15 mouse cellular contexts compared by ENCODE assay signal in genomic region chr13:75754398-75754797, GRCm38 (mm10). TPM values are rescaled to one million over a fixed set of nuclear protein-coding genes. Genes with fewer than 3 reads are reported as not detected.
DNase-seq lines count a peak whose midpoint lies in the region; ATAC-seq lines count a peak whose summit lies in the region.
"Had no signal": no experiment of that assay in that cellular context is flagged by ENCODE, and none has a peak within 500 bp of the region (broad histone marks: within the 10 kb centered on the region; RNA-seq: fewer than 3 reads in every experiment).

No protein-coding gene starts in this region.

- WGBS in neural tube, embryonic 15.5 days = 93% methylated on average over 5 of the region's 5 CpGs

- H3K36me3 ChIP-seq in neural tube, embryonic 15.5 days = no peaks in the 10 kb centered on the region
- H3K36me3 ChIP-seq: embryonic facial prominence, embryonic 13.5 days had no signal

- DNase-seq in frontal cortex, postnatal 14 days (ENCODE audit: low spot score in 2 of 2) = no peak
- peak; percentile 22 for DNase-seq in right cerebral cortex, adult 18-20 months
- no peak for DNase-seq in right cerebral cortex, postnatal 10 days (ENCODE audit: low spot score in 2 of 2)
- peak; percentile 34 for DNase-seq in skeletal muscle tissue, adult 2 months (ENCODE audit: low read depth, low spot score)
- DNase-seq in spleen, postnatal 14 days (ENCODE audit: low spot score in 2 of 2) = no peak
- DNase-seq: cerebellum, postnatal 36 days; heart, postnatal 36 days; retina, postnatal 1 day had no signal

- no peak overlapping the region for H3K4me3 ChIP-seq in brown adipose tissue, adult 24 weeks (ENCODE audit: insufficient read depth, low read depth, low read length)
- H3K4me3 ChIP-seq in neural tube, embryonic 15.5 days (replicated peaks) = no peak overlapping the region
- H3K4me3 ChIP-seq: embryonic facial prominence, embryonic 13.5 days had no signal

- no peaks in the 10 kb centered on the region for H3K4me1 ChIP-seq in brown adipose tissue, adult 24 weeks (ENCODE audit: control insufficient read depth, insufficient read depth, insufficient read length, low read length)
- 0 out of 2 replicates have a peak, but pooled peaks cover 2% of the 10 kb centered on the region for H3K4me1 ChIP-seq in neural tube, embryonic 15.5 days

- H3K4me2 ChIP-seq in neural tube, embryonic 15.5 days = no peak overlapping the region
- H3K4me2 ChIP-seq: embryonic facial prominence, embryonic 13.5 days; heart, embryonic 11.5 days had no signal

- ATAC-seq in frontal cortex, adult (ENCODE audit: low TSS enrichment) = peak; percentile 84
- no peak for ATAC-seq in neural tube, embryonic 15.5 days (ENCODE audit: low FRiP score)
- ATAC-seq: Patski had no signal

- no peaks in the 10 kb centered on the region for H3K9me3 ChIP-seq in neural tube, embryonic 15.5 days (replicated peaks)
- H3K9me3 ChIP-seq: embryonic facial prominence, embryonic 13.5 days had no signal

- no peak overlapping the region for H3K9ac ChIP-seq in neural tube, embryonic 15.5 days (replicated peaks)
- H3K9ac ChIP-seq: embryonic facial prominence, embryonic 13.5 days had no signal

- 0 out of 2 replicates have a peak overlapping the region, but pooled peaks have one; percentile 1 for H3K27ac ChIP-seq in brown adipose tissue, adult 24 weeks (replicated peaks; ENCODE audit: low read depth, low read length)
- H3K27ac ChIP-seq in neural tube, embryonic 15.5 days (replicated peaks) = no peak overlapping the region
- H3K27ac ChIP-seq: embryonic facial prominence, embryonic 13.5 days; kidney, postnatal 0 days had no signal

- H3K27me3 ChIP-seq in neural tube, embryonic 15.5 days (replicated peaks) = no peaks in the 10 kb centered on the region
- H3K27me3 ChIP-seq: embryonic facial prominence, embryonic 13.5 days; Patski had no signal

RNA-seq across cellular contexts. Expression of gene Ell2, which starts 47.8 kb away (rescaled TPM):
- 30.5 and 35.9 TPM in 2 replicates for polyA plus RNA-seq in brown adipose tissue, adult 24 weeks (2012; ENCODE audit: insufficient read depth, insufficient read length, missing spikeins)
- 2.2 and 4.9 TPM in 2 replicates for polyA plus RNA-seq in neural tube, embryonic 15.5 days (2015; fragmentation: Nextera tagmentation; extraction: Ambion mirVana)

Comparison
In these comparisons a context has a peak if more than half of its experiments do, and no peak if none do; other contexts are left out.
1. DNase-seq: peak in right cerebral cortex, adult 18-20 months (single experiment) and skeletal muscle tissue, adult 2 months (single experiment); none in frontal cortex, postnatal 14 days (0 of 2), right cerebral cortex, postnatal 10 days (0 of 2) and spleen, postnatal 14 days (0 of 2).